Mouse (Mus musculus) hindbrain, postnatal 0 days (tissue): Measurements from ENCODE around the gene Shisa9. TPM values are rescaled to one million over a fixed set of nuclear protein-coding genes. Genes with fewer than 3 reads are reported as not detected.

Experiments
- ATAC-seq: fragments of 200-750 bp; cut with Nextera tagmentation; 2 replicates; pipeline ENCODE4 v1.8.0; 2017; ENCODE audit warnings: mild to moderate bottlenecking, moderate TSS enrichment, moderate library complexity
- DNase-seq: peaks from one replicate; pipeline ENCODE4 v3.0.0-alpha.2; 2015; ENCODE audit warnings: low spot score
- H3K27ac ChIP-seq: fragments of 300-500 bp; sonication (generic); 2 replicates; pipeline ENCODE4 v1.5.1; 2014; ENCODE audit warnings: mild to moderate bottlenecking
- H3K27me3 ChIP-seq: fragments of 300-500 bp; sonication (generic); 2 replicates; pipeline ENCODE4 v1.6.1; 2014; ENCODE audit warnings: low read length, mixed read lengths; ENCODE audit not compliant: insufficient read depth
- H3K36me3 ChIP-seq: fragments of 300-500 bp; sonication (generic); 2 replicates; pipeline ENCODE4 v1.6.1; 2014; ENCODE audit warnings: low read length, mixed read lengths; ENCODE audit not compliant: insufficient read depth
- H3K4me1 ChIP-seq: fragments of 300-500 bp; sonication (generic); 2 replicates; pipeline ENCODE4 v1.6.1; 2014; ENCODE audit warnings: antibody characterized with exemption, low read length, mixed read lengths; ENCODE audit not compliant: insufficient read depth
- H3K4me2 ChIP-seq: fragments of 300-500 bp; sonication (generic); 2 replicates; pipeline ENCODE4 v1.6.1; 2014; ENCODE audit warnings: low read depth, mild to moderate bottlenecking, low read length, moderate library complexity, mixed read lengths
- H3K4me3 ChIP-seq: fragments of 300-500 bp; sonication (generic); 2 replicates; pipeline ENCODE4 v1.5.1; 2014; ENCODE audit warnings: low read length
- H3K9ac ChIP-seq: fragments of 300-500 bp; sonication (generic); replicated peaks from 2 replicates; pipeline ENCODE4 v1.6.1; 2014; ENCODE audit warnings: mild to moderate bottlenecking, low read length, moderate library complexity, mixed read lengths
- H3K9me3 ChIP-seq: fragments of 300-500 bp; sonication (generic); 2 replicates; pipeline ENCODE4 v1.6.1; 2016; ENCODE audit warnings: low read length, mixed read lengths
- CTCF ChIP-seq: IDR thresholded peaks from 2 replicates; pipeline ENCODE4 v1.5.1; 2016; ENCODE audit warnings: antibody characterized with exemption, control low read depth, low read depth
- WGBS: fragments of 180-500 bp; shearing (Covaris S2); extraction: QIAGEN DNeasy Blood & Tissue Kit; methylation state at CpG from one replicate; pipeline ENCODE4 v1.1.7; 2014; 5-methylcytosine and 5-hydroxymethylcytosine counted together
- polyA plus RNA-seq: library from polyadenylated mRNA; unstranded; fragments of >200 nt; fragmentation: Nextera tagmentation; extraction: Ambion mirVana; gene quantifications from 2 replicates; pipeline ENCODE4 v1.2.1, GENCODE M21; 2015
- total RNA-seq: library from RNA; depleted of rRNA; stranded (reverse); fragments of >200 nt; gene quantifications from 2 replicates; pipeline ENCODE4 v1.2.3, GENCODE M21; 2014

Shisa9 gene
- total and polyA plus RNA-seq, 2 experiments from 2014 or later = 22.5 to 85.6 TPM

DNA sequence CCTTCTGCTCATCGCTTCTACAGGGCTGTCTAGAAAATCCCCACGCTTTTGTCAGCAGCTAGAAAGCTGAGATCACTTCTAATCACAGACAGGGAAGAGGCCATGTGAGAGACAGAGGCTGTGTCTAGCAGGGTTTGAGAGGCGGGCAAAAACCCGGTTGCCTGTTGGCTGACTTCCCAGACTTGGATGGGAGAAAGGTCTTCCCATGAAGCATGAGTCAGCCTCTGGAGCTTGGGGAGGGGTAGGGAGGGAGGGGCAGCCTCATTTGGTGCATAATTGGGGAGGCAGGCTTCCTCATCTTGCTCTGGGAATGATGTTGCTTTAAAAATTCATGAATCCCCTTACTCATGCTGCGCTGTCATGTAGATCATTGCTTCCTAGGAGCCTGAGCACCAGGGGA is 57.0 kb downstream of the Shisa9 start:
- TF ChIP-seq CTCF = no peak
- Histone ChIP-seq H3K9me3 (no peaks in the 10 kb centered on the region), H3K9ac (no peak overlapping the region), H3K27ac (peak overlapping the region; percentile 48; the same call in 1 of the 2 replicates), H3K4me3 (no peak overlapping the region), H3K4me1 (peaks cover 7% of the 10 kb centered on the region; the same call in 1 of the 2 replicates), H3K27me3 (no peaks in the 10 kb centered on the region), H3K4me2 (0 out of 2 replicates have a peak overlapping the region, but pooled peaks have one; percentile 3), H3K36me3 (no peaks in the 10 kb centered on the region)
- 18% methylated on average over 5 of the region's 5 CpGs for WGBS
- DNase-seq = peak; percentile 88
- peak; percentile 88 for ATAC-seq

DNA sequence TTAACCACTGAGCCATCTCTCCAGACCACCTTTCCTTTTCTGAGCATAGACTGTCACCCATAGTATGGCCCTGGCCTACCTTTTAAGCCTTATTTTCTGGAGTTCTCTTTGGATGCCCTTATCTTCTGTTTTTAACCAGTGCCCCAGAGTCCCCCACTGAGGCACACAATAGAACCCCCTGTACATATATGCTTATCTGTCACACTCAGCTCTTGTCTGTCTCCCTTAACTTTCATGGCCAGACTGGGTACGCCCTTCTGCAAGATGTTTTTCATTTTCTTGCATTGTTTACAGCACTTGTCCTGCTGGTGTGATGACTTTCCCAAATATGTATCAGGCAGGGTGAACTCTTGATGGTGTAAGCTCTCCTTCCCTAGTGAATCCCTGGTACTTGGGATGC is 68.1 kb downstream of the Shisa9 start:
- ATAC-seq (no peak), DNase-seq (no peak)
- H3K4me2 ChIP-seq = no peak overlapping the region
- H3K9ac ChIP-seq = no peak overlapping the region
- no peaks in the 10 kb centered on the region for H3K4me1 ChIP-seq
- no peak overlapping the region for H3K27ac ChIP-seq
- H3K9me3 ChIP-seq = no peaks in the 10 kb centered on the region
- H3K27me3 ChIP-seq = no peaks in the 10 kb centered on the region
- H3K36me3 ChIP-seq = no peaks in the 10 kb centered on the region
- 94% methylated on average over 1 of the region's 1 CpGs for WGBS
- no peak overlapping the region for H3K4me3 ChIP-seq
- TF ChIP-seq CTCF = no peak

DNA sequence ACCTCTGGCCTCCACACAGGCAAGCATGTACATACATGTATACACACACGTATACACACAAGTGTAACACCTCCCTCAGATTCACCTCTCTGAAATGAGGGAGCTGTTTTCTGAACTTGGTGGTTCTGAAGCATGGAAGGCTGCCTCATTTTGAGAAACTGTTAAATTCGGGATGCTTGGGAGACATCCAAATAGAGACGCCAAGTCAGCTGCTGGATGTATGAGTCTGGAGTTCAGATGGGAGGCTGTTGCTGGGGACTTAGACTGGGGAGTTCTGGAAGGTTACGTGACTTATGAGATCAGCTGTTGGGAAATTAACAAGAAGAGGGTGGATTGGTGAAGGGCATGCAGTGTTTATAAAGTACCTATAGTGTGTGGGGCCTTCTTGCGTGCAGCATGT is 88.7 kb downstream of the Shisa9 start:
- peaks cover 11% of the 10 kb centered on the region; the same call in 1 of the 2 replicates for H3K4me1 ChIP-seq
- no peak overlapping the region for H3K4me2 ChIP-seq
- WGBS = 68% methylated on average over 5 of the region's 5 CpGs
- no peaks in the 10 kb centered on the region for H3K36me3 ChIP-seq
- DNase-seq = no peak
- TF ChIP-seq CTCF = no peak
- H3K27me3 ChIP-seq = no peaks in the 10 kb centered on the region
- no peaks in the 10 kb centered on the region for H3K9me3 ChIP-seq
- no peak overlapping the region for H3K4me3 ChIP-seq
- no peak overlapping the region for H3K27ac ChIP-seq
- H3K9ac ChIP-seq = no peak overlapping the region
- no peak for ATAC-seq

DNA sequence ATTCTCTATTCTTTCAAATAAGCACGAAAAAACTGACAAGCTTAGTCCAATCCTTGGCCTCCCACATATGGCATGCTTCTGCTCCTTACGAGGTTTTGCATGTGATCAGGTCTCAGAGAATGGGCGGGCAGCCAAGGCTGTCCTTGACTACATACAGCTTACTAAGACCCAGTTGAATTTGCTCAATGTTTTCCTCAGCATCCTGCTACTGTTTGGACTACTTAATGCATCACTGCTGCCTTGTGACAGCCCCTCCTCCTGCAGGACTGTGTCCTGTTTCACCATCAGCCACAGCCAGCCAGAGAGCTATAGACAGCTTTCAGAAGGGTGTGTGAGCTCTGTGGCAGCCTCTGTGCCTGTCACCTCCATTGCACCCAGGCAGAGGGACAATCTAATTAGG is 92.4 kb downstream of the Shisa9 start:
- Histone ChIP-seq H3K4me1 (peaks cover 11% of the 10 kb centered on the region; the same call in 1 of the 2 replicates), H3K9ac (no peak overlapping the region), H3K36me3 (no peaks in the 10 kb centered on the region), H3K4me3 (no peak overlapping the region), H3K27me3 (no peaks in the 10 kb centered on the region), H3K4me2 (no peak overlapping the region), H3K9me3 (no peaks in the 10 kb centered on the region), H3K27ac (peak overlapping the region; percentile 45; the same call in 1 of the 2 replicates)
- ATAC-seq (peak; percentile 80), DNase-seq (peak; percentile 67)
- TF ChIP-seq CTCF = no peak
- WGBS = 33% methylated on average over 3 of the region's 3 CpGs

DNA sequence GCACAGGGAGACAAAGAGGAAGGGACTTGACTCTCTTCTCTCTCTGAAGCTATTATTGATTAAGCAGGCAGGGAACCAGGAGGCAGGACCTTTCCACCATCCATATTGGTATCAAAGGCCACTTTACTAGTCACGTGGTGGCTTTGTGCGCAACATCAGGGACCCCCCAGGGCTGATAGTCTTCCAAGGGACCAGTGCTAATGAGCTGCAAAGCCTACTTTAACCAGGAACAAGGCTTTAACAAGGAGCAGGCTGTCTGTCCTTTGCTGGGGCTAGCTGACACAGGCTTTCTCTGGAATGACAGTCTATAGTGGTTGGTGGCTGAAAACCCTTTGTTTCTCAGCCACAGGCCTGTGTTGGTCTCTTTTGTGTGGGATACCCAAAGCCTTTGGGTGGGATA is 92.8 kb downstream of the Shisa9 start:
- peak overlapping the region; percentile 45; the same call in 1 of the 2 replicates for H3K27ac ChIP-seq

DNA sequence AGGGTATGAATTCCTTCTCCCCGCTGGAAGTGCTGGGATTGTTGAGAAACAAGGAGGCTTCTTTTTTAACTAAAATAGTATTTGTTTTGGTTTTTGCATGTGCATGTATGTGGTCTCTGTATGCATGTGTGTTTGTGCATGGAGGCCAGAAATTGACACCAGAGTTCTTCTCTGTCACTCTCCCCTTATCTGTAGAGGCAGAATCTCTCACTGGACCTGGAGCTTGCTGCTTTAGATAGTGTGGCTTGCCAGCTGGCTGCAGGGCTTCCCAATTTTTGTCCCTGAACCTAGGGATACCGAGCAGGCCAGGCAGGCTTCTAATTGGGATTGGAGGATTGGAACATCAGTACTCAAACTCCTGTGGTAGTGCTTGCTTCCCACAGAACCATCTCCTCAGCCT is 99.2 kb downstream of the Shisa9 start:
- Histone ChIP-seq H3K9ac (no peak overlapping the region), H3K27me3 (no peaks in the 10 kb centered on the region), H3K4me2 (no peak overlapping the region), H3K9me3 (no peaks in the 10 kb centered on the region), H3K4me3 (no peak overlapping the region), H3K4me1 (no peaks in the 10 kb centered on the region), H3K36me3 (no peaks in the 10 kb centered on the region), H3K27ac (no peak overlapping the region)
- DNase-seq (no peak), ATAC-seq (no peak)
- WGBS = 65% methylated on average over 2 of the region's 2 CpGs
- no peak for TF ChIP-seq CTCF

More for the DNA sequence above, 92.8 kb downstream of the Shisa9 start:
- DNase-seq = no peak
- ATAC-seq = 0 out of 2 replicates have a peak, but pooled peaks have one; percentile 8
- H3K36me3 ChIP-seq = no peaks in the 10 kb centered on the region
- no peak overlapping the region for H3K9ac ChIP-seq
- H3K27me3 ChIP-seq = no peaks in the 10 kb centered on the region
- H3K4me3 ChIP-seq = no peak overlapping the region
- peaks cover 11% of the 10 kb centered on the region; the same call in 1 of the 2 replicates for H3K4me1 ChIP-seq
- 34% methylated on average over 2 of the region's 2 CpGs for WGBS
- no peak for TF ChIP-seq CTCF
- H3K9me3 ChIP-seq = no peaks in the 10 kb centered on the region
- no peak overlapping the region for H3K4me2 ChIP-seq

DNA sequence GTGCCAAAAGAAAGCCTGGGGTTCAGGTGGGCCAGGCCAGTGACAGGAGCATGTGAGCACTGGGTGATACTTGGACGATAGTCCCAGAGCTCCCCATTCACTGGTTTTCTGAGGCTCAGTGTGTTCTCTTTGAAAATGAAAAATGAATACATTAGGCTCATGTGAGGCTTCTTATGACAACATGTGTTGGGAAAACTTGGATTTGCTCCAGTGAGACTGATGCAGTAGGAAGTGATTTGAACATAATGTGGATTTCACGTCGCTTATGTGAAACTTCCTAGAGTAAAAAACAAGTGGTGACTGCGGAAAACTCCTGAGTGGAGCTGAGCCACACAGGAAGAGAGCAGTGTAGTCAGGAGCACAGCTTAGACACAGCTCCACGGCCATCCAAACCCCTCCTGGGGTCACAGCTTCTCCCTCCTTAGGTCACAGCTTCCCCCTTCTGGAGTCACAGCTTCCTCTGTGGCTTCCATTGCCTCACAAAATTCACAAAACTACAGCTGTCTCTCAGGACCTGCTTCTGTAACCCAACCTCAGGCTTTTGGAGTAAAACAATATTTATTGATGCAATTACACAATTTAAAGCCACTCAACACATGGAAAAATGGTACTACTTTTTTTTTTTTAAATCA is 106.8 kb downstream of the Shisa9 start:
- Histone ChIP-seq H3K4me2 (no peak overlapping the region), H3K36me3 (no peaks in the 10 kb centered on the region), H3K27ac (no peak overlapping the region), H3K9me3 (no peaks in the 10 kb centered on the region), H3K4me1 (no peaks in the 10 kb centered on the region; the same call in 1 of the 2 replicates), H3K27me3 (no peaks in the 10 kb centered on the region), H3K9ac (no peak overlapping the region), H3K4me3 (no peak overlapping the region)
- TF ChIP-seq CTCF = no peak
- DNase-seq (peak; percentile 43), ATAC-seq (no peak)
- 53% methylated on average over 5 of the region's 5 CpGs for WGBS
